Mouse (Mus musculus): ENCODE measurements around the gene Hbs1l.

DNA sequence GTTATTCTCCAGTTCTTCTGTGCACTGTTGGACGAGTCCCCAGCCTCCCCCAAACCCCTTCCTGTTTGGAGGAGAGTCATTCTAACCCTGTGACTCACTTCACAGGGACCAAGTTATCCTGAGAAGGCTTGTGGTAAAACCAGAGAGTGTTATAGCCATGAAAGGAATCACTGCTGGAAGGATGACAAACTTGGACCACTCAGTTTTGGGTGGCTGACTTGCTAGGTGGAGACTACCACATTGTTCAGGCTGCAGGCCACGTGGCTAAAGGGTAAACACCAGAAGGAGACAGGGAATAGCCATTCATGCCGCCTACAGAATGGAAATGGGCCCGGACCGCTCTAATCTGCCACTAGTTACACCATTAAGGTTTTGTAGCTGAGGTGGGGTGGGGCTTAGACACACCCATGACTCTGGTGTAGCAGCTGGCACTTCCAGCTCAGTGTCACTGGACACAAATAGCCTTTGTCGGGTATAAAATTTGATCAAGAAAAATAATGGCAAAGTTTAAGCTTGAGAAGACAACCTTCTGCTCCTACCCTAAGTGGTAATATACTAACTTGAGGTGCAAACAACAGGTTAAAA lies 115.9 kb downstream of the Hbs1l start:
- TF ChIP-seq POLR2A (IDR thresholded peaks at IDR 0.05; ENCODE audit: low read depth, low read length) (no peak), CTCF (IDR thresholded peaks at IDR 0.05; ENCODE audit: extremely low read depth, insufficient read length, insufficient replicate concordance, low read depth, low read length) (no peak)
